Mouse (Mus musculus) hindlimb bud, embryonic 11.5 days (tissue): ENCODE measurements around the gene Atg2b.

ENCODE experiments used
- DNase-seq: peaks from one replicate; pipeline ENCODE4 v3.0.0-alpha.2; 2012; ENCODE audit warnings: low read depth, low spot score; ENCODE audit errors: extremely low spot score

Atg2b gene

GRCm38 (mm10) chr12:105683933-105684901 lies 794 bp downstream of the Atg2b start, which contains the start of gene Gskip:
Gskip (plus strand) TSS chr12:105684829.
- no peak for DNase-seq

- no peak for DNase-seq
Observed at GRCm38 (mm10) chr12:105678762-105679161, 6.2 kb downstream of the Atg2b start.

DNA sequence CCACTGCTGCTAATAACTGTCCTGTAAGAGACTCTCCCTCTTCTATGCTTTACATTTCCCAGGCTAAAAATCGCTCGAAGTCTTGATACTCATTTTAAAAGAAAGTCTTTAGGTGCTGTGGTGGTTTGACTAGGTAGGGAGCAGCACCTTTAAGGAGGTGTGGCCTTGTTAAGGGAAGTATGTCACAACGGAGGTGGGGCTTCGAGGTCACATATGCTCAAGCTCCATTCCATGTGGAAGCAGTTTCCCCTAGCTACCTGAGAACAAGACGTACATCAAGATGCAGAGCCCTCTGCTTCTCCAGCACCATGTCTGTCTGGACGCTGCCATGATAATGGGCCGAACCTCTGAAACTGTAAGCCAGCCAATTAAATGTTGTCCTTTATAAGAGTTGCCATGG lies 6.8 kb downstream of the Atg2b start:
- no peak for DNase-seq

GRCm38 (mm10) chr12:105676274-105676673 lies 8.7 kb downstream of the Atg2b start:
- no peak for DNase-seq

GRCm38 (mm10) chr12:105655850-105656249 lies 29.2 kb downstream of the Atg2b start:
- DNase-seq, result no peak

DNA sequence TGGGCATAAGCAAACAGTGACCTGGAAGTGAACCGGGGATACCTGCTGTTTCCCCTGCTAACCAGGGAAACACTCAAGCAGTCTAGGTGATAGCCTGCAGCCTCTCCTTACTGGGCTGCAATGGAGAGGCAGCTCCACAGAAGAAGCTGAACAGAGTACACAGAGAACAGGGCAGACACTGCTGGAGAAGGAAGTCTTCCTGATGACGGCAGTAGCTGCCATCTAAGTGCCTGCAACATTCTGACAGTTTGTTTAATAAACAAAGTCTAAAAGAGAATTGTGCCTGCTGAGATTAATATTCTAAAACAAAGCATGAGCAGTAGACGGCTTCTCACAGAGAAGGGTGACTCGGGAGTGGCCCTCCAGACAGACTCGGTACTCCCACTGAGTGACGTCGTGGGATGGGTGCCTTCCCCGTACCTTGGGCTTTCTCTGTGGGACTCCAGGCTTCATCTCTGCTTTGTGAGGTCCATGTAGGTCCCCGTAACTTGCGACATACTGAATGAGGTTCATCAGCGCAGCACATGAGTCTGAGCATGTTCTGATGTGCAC lies 42.2 kb downstream of the Atg2b start:
- DNase-seq, result no peak

- DNase-seq, result no peak
Observed at GRCm38 (mm10) chr12:105637554-105637953, 47.5 kb downstream of the Atg2b start.

- no peak for DNase-seq
Observed at GRCm38 (mm10) chr12:105636551-105636950, 48.5 kb downstream of the Atg2b start.

- no peak for DNase-seq
Observed at GRCm38 (mm10) chr12:105634374-105635067, 50.5 kb downstream of the Atg2b start.

GRCm38 (mm10) chr12:105625798-105626197 lies 59.2 kb downstream of the Atg2b start:
- DNase-seq, result no peak

GRCm38 (mm10) chr12:105622981-105623539 lies 62.0 kb downstream of the Atg2b start:
- DNase-seq, result no peak

DNA sequence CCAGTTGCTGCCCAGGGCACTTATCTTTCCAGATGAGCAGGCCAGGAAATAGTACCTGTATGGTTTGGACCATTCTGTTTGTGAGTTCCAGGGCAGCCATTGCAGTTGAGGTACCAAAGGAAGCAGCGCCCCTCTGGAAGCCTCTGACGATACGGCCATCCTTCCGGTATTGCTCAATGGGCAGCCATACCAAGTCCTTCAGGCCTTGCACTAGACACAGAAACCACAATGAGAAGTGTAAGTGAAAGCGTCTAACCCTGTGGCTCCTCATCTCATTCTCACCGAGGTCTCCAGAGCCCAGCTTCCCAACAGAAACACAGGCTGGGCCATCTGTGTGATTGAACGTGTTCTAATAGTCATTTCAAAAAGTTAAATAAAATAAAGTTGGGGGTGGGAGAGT lies 63.0 kb downstream of the Atg2b start:
- DNase-seq, result no peak

DNA sequence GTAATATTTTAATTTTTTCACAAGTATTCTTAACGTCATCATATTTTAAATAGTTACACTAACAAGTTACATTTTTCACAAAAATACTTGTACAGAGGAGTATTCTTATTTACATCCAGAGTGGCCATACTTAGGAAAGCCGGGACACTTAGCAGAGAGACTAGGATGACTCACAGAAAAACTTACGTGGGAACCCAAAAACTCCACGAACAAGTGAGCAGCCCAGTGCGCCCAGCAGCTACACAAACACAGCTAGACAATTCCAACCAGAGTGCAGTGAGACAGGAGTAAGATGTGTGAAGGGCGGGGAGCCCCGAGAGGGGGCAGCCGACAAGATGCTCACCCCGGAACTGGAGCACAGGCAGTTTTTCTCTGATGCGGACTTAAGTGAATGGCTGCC lies 71.5 kb downstream of the Atg2b start:
- DNase-seq, result no peak

- peak; percentile 39 for DNase-seq
Observed at GRCm38 (mm10) chr12:105611748-105612147, 73.3 kb downstream of the Atg2b start.

GRCm38 (mm10) chr12:105611045-105611444 lies 74.0 kb downstream of the Atg2b start:
- DNase-seq, result no peak

GRCm38 (mm10) chr12:105606881-105607280 lies 78.1 kb downstream of the Atg2b start:
- DNase-seq, result no peak

- DNase-seq, result no peak
Observed at GRCm38 (mm10) chr12:105605212-105605611, 79.8 kb downstream of the Atg2b start.

GRCm38 (mm10) chr12:105603904-105604303 lies 81.1 kb downstream of the Atg2b start:
- no peak for DNase-seq

- DNase-seq, result no peak
Observed at GRCm38 (mm10) chr12:105602581-105603210, 82.3 kb downstream of the Atg2b start, which contains the start of gene Bdkrb1. Bdkrb1 (plus strand) TSS chr12:105603085.

DNA sequence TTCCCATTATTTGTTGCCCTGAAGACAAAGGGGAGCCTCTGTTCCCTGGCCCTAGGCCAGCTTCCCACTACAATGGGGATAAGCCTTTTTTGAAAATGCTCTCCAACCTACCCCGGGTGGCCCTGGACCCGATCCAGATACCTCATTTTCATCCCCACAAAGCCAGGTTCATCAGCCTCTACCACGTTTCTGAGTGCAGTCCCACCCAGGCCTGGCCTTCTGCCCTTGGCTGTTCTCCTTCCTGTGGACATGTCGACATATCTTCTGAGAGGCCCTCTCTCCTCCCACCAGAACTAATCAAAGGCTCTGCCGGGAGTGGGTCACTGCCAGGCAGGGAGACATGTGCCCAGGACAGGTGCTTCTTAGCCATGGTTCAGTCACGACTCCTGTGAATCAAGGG lies 83.4 kb downstream of the Atg2b start:
- no peak for DNase-seq

GRCm38 (mm10) chr12:105599098-105599497 lies 85.9 kb downstream of the Atg2b start:
- DNase-seq, result no peak
